Mouse (Mus musculus) ES-Bruce4 (cell line): ENCODE data around the gene Slamf1.

Experiments
- CTCF ChIP-seq: IDR thresholded peaks from one replicate; pipeline ENCODE4 v1.8.1; 2011; ENCODE audit warnings: low read depth, low read length
- POLR2A ChIP-seq: IDR thresholded peaks from one replicate; pipeline ENCODE4 v1.8.1; 2011; ENCODE audit warnings: low read length; ENCODE audit not compliant: insufficient read depth

- TF ChIP-seq CTCF (no peak), POLR2A (no peak)
These were observed 18.9 kb downstream of the Slamf1 start for GRCm38 (mm10) chr1:171785871-171786270.
